Mouse (Mus musculus): Measurements from ENCODE around the gene Tmem220.

DNA sequence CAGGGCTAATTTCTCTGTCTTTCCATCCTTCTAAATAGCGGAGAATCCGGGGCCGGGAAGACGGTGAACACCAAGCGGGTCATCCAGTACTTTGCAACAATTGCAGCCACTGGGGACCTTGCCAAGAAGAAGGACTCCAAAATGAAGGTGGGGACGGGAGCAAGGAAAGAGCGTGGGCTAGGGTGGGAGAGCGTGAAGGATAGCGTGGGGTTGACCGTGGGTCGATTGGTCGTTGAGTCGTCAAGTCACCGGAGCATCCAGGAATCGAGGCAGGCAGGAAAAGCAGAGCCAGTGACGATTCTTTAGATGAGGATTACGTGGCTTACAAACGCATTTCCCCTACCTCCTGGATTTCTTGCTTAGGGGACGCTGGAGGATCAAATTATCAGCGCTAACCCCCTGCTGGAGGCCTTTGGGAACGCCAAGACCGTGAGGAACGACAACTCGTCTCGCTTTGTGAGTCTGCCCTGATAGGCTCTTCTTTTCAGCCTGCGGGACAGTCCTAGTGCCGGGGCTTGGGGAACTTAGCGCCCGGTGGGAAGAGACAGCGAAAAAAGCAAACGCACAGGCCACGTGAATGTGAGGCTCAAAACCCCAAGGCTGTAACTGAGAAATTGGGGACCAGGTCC, 58.9 kb downstream of the Tmem220 start:
- TF ChIP-seq CTCF (IDR thresholded peaks at IDR 0.05; ENCODE audit: borderline replicate concordance, extremely low read depth, insufficient read depth, insufficient read length) (0 out of 2 replicates have a peak, but pooled peaks have one; percentile 23), POLR2A (IDR thresholded peaks at IDR 0.05; ENCODE audit: borderline replicate concordance, extremely low read depth, insufficient read depth, insufficient read length, poor library complexity, severe bottlenecking) (no peak)
